Comparison of ENCODE assay signal across 18 mouse cellular contexts in the genomic region with DNA sequence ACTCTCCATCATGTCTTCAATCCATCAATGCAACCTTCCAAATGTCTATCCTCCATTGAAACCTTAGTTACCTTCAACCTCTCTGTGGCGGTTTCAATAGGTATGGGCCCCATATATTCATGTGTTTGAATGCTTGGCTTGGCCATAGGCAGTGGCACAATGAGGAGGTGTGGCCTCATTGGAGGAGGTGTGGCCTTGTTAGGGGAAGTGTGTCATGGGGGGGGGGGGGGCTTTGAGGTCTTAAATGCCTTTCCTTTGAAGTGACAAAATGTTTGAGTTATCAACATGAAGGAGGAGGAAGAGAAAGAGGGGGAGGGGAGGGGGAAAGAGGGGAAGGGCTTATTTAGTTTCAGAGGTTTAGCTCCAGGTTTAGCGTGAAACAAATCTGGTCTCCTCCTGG.
"Had no signal": no experiment of that assay in that cellular context is flagged by ENCODE, and none has a peak within 500 bp of the region (broad histone marks: within the 10 kb centered on the region; RNA-seq: fewer than 3 reads in every experiment).

No protein-coding gene starts in this region.

- ATAC-seq: intestine, postnatal 0 days; midbrain, embryonic 16.5 days had no signal

- H3K4me2 ChIP-seq: kidney, embryonic 15.5 days; liver, embryonic 11.5 days; lung, embryonic 15.5 days; midbrain, embryonic 12.5 days; stomach, embryonic 15.5 days had no signal

- H3K27ac ChIP-seq: kidney, embryonic 15.5 days; left cerebral cortex, adult 2 months; liver, embryonic 14.5 days; lung, embryonic 15.5 days; macrophage; midbrain, embryonic 12.5 days; stomach, embryonic 15.5 days had no signal

- H3K9ac ChIP-seq: kidney, embryonic 15.5 days; liver, embryonic 14.5 days; lung, embryonic 15.5 days; midbrain, embryonic 12.5 days; stomach, embryonic 15.5 days had no signal

- H3K27me3 ChIP-seq: lung, embryonic 15.5 days; stomach, embryonic 15.5 days had no signal

- DNase-seq: kidney, adult 8-10 months; kidney, postnatal 10 days; kidney, postnatal 36 days; layer of hippocampus, postnatal 36 days; lung, adult 18-20 months; lung, postnatal 14 days; thymus, postnatal 36 days had no signal

- H3K4me1 ChIP-seq: stomach, embryonic 15.5 days had no signal

- H3K9me3 ChIP-seq: kidney, embryonic 15.5 days; lung, embryonic 15.5 days; midbrain, embryonic 12.5 days; stomach, embryonic 15.5 days had no signal

- H3K4me3 ChIP-seq: kidney, embryonic 15.5 days; left cerebral cortex, adult 2 months; lung, embryonic 15.5 days; midbrain, embryonic 12.5 days; myocyte; stomach, embryonic 15.5 days had no signal

- H3K36me3 ChIP-seq: kidney, embryonic 15.5 days; lung, embryonic 15.5 days; midbrain, embryonic 12.5 days; stomach, embryonic 15.5 days had no signal
